Mouse (Mus musculus) limb, embryonic 11.5 days (tissue): ENCODE results near the gene 6430571L13Rik. TPM values are rescaled to one million over a fixed set of nuclear protein-coding genes. Genes with fewer than 3 reads are reported as not detected.

Experiments used
- polyA plus RNA-seq: library from polyadenylated mRNA; unstranded; fragments of >200 nt; fragmentation: Nextera tagmentation; extraction: Ambion mirVana; gene quantifications from 2 replicates; pipeline ENCODE4 v1.2.1, GENCODE M21; 2014

Gene 6430571L13Rik
- polyA plus RNA-seq, 1 experiment from 2014 or later: 0.73 TPM

Other genes with a start within 250 kb of the 6430571L13Rik start
- 0.32 and 1.3 TPM in 2 replicates for gene Dock3, start 108.7 kb upstream of the 6430571L13Rik start, polyA plus RNA-seq
- 4.9 and 5.9 TPM in 2 replicates for gene Mapkapk3, start 50.7 kb upstream of the 6430571L13Rik start, polyA plus RNA-seq
- 4.1 and 4.4 TPM in 2 replicates for gene Cish, start 44.6 kb upstream of the 6430571L13Rik start, polyA plus RNA-seq
- 10.0 and 10.1 TPM in 2 replicates for gene Hemk1, start 2.3 kb upstream of the 6430571L13Rik start, polyA plus RNA-seq
- 0.12 and 0.26 TPM in 2 replicates for gene Cacna2d2, start 59.0 kb downstream of the 6430571L13Rik start, polyA plus RNA-seq
- gene Tmem115, start 193.3 kb downstream of the 6430571L13Rik start, polyA plus RNA-seq: 42.8 and 47.9 TPM in 2 replicates
- gene Cyb561d2, start 201.6 kb downstream of the 6430571L13Rik start, polyA plus RNA-seq: 13.1 and 14.1 TPM in 2 replicates
- gene Nprl2, start 201.6 kb downstream of the 6430571L13Rik start, polyA plus RNA-seq: 36.5 and 40.9 TPM in 2 replicates
- 0.79 and 0.95 TPM in 2 replicates for gene Zmynd10, start 206.7 kb downstream of the 6430571L13Rik start, polyA plus RNA-seq
- gene Rassf1, start 211.0 kb downstream of the 6430571L13Rik start, polyA plus RNA-seq: 46.7 and 49.3 TPM in 2 replicates
- 57.3 and 60.2 TPM in 2 replicates for gene Tusc2, start 222.7 kb downstream of the 6430571L13Rik start, polyA plus RNA-seq
- gene Hyal2, start 227.3 kb downstream of the 6430571L13Rik start, polyA plus RNA-seq: 143 and 155 TPM in 2 replicates
- 8.0 and 8.4 TPM in 2 replicates for gene Hyal1, start 236.3 kb downstream of the 6430571L13Rik start, polyA plus RNA-seq
- 14.3 and 16.7 TPM in 2 replicates for gene Naa80, start 238.3 kb downstream of the 6430571L13Rik start, polyA plus RNA-seq
- gene Hyal3, start 240.2 kb downstream of the 6430571L13Rik start, polyA plus RNA-seq: 0.54 and 0.57 TPM in 2 replicates
- gene Ifrd2, start 247.0 kb downstream of the 6430571L13Rik start, polyA plus RNA-seq: 47.6 and 49.0 TPM in 2 replicates